Mouse (Mus musculus) intestine, embryonic 16.5 days (tissue): Measurements from ENCODE around the gene Nt5c3b. TPM values are rescaled to one million over a fixed set of nuclear protein-coding genes. Genes with fewer than 3 reads are reported as not detected.

ENCODE experiments used
- ATAC-seq: fragments of 200-750 bp; cut with Nextera tagmentation; 2 replicates; pipeline ENCODE4 v1.8.0; 2017; ENCODE audit warnings: moderate TSS enrichment, moderate library complexity
- H3K27ac ChIP-seq: fragments of 300-500 bp; sonication (generic); 2 replicates; pipeline ENCODE4 v1.5.1; 2014; ENCODE audit warnings: mild to moderate bottlenecking, low read length
- H3K27me3 ChIP-seq: fragments of 300-500 bp; sonication (generic); replicated peaks from 2 replicates; pipeline ENCODE4 v1.6.1; 2014; ENCODE audit warnings: low read length, control low read depth, mixed read lengths; ENCODE audit not compliant: control insufficient read depth, insufficient read depth
- H3K36me3 ChIP-seq: fragments of 300-500 bp; sonication (generic); 2 replicates; pipeline ENCODE4 v1.6.1; 2014; ENCODE audit warnings: low read length, control low read depth; ENCODE audit not compliant: control insufficient read depth, insufficient read depth
- H3K4me1 ChIP-seq: fragments of 300-500 bp; sonication (generic); 2 replicates; pipeline ENCODE4 v1.6.1; 2014; ENCODE audit warnings: low read length, control low read depth, mixed read lengths; ENCODE audit not compliant: control insufficient read depth, insufficient read depth
- H3K4me2 ChIP-seq: fragments of 300-500 bp; sonication (generic); 2 replicates; pipeline ENCODE4 v1.6.1; 2014; ENCODE audit warnings: low read depth, low read length, control low read depth
- H3K4me3 ChIP-seq: fragments of 300-500 bp; sonication (generic); 2 replicates; pipeline ENCODE4 v1.5.1; 2014; ENCODE audit warnings: mild to moderate bottlenecking, low read length
- H3K9ac ChIP-seq: fragments of 300-500 bp; sonication (generic); 2 replicates; pipeline ENCODE4 v1.6.1; 2014; ENCODE audit warnings: low read depth, low read length
- H3K9me3 ChIP-seq: fragments of 300-500 bp; sonication (generic); 2 replicates; pipeline ENCODE4 v1.6.1; 2016; ENCODE audit warnings: low read length, control low read depth; ENCODE audit not compliant: control insufficient read depth
- WGBS: fragments of 180-500 bp; shearing (Covaris S2); extraction: QIAGEN DNeasy Blood & Tissue Kit; methylation state at CpG from one replicate; pipeline ENCODE4 v1.1.7; 2014; 5-methylcytosine and 5-hydroxymethylcytosine counted together
- polyA plus RNA-seq: library from polyadenylated mRNA; unstranded; fragments of >200 nt; fragmentation: Nextera tagmentation; extraction: Ambion mirVana; gene quantifications from 2 replicates; pipeline ENCODE4 v1.2.1, GENCODE M21; 2015

Nt5c3b gene
- polyA plus RNA-seq, 1 experiment from 2014 or later = 85.8 TPM

DNA sequence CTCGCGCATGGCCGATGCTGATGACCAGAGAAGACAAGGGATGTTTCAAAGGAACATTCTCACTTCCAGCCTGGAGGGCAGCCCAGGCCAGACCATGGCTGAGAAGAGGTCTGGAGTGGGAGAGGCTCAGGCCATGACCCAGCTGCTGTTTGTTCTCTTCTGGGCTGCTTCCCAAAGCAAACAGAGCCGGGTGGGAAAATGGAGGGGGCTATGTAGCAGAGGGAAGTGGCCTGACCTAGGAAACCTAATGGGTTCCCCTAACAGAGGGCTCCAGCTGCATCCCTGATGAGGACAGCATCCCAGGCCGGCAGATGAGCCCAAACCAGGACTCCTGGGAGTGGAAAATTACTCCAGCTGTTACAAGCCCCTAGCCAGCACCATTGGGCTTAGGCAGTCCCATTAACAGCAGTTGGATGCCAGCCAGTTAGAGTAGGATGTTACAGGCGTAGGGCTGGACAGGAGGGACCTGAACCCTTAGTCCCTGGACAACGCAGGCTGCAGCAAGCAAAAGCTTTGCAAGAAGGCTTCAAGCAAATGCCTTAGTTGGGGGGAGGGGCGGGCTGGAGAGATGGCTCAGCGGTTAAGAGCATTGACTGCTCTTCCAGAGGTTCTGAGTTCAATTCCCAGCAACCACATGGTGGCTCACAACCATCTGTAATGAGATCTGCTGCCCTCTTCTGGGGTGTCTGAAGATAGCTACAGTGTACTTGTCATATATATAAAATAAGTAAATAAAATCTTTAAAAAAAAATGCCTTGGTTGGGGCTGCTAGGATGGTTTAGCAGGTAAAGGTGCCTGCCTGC, 50.3 kb downstream of the Nt5c3b start:
- Histone ChIP-seq H3K9me3 (no peaks in the 10 kb centered on the region), H3K4me3 (no peak overlapping the region), H3K27ac (peak overlapping the region; percentile 66), H3K27me3 (no peaks in the 10 kb centered on the region), H3K4me1 (peaks cover 89% of the 10 kb centered on the region), H3K36me3 (no peaks in the 10 kb centered on the region), H3K9ac (no peak overlapping the region), H3K4me2 (peak overlapping the region; percentile 1; the same call in 1 of the 2 replicates)
- WGBS = 36% methylated on average over 9 of the region's 9 CpGs
- ATAC-seq = peak; percentile 38

DNA sequence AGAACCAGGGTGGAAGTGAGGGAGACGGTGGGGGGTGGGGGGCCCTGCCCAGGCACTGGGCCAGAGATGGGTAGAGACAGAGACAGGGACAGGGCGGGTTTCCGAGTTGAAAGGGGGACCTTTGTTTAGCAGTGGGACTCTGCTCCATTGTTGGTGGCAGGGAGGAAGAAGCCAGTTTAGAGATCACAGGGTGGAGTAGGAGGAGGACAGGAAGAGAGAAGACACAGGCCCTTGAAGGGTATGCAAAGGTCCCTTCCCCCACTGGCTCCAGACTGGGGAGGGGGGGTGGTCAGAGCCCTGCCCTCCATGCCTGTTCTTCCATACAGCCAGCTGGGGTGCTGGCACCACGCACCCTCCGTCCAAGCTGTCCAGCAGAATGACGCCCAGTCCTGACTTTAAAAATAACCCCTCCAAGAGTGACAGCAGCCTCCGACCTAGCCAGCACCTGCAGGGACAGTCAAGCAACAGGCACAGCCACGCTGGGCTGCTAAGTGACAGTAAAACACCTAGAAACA, 51.6 kb downstream of the Nt5c3b start:
- no peak for ATAC-seq
- WGBS = 40% methylated on average over 8 of the region's 8 CpGs
- H3K27me3 ChIP-seq = no peaks in the 10 kb centered on the region

DNA sequence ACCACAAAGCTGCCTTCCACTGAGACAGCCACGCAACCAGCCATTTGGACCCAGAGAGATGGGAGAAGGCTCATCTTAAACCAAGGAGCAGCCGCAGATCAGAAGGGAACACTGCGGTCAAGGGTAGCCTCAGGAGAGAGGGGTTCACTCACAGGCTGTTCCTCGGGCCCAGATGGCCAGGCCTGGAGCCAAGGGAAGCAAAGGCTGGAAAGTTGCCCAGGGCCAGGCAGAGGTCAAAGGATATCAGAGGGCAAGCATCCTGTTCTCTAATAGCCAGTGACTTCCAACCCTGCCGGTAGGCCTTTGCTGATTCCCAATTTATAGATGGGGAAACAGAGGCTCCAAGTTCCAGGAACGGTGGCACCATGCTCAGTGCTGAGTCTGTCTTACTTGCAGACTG, 53.0 kb downstream of the Nt5c3b start:
- ATAC-seq = no peak
- H3K9me3 ChIP-seq = no peaks in the 10 kb centered on the region
- H3K4me1 ChIP-seq = peaks cover 70% of the 10 kb centered on the region
- no peaks in the 10 kb centered on the region for H3K27me3 ChIP-seq
- peak overlapping the region; percentile 15 for H3K4me2 ChIP-seq
- WGBS = 71% methylated on average over 6 of the region's 6 CpGs
- peaks cover 10% of the 10 kb centered on the region for H3K36me3 ChIP-seq
- no peak overlapping the region for H3K4me3 ChIP-seq
- H3K27ac ChIP-seq = peak overlapping the region; percentile 78
- H3K9ac ChIP-seq = peak overlapping the region; percentile 31; the same call in 1 of the 2 replicates

More for the DNA sequence above, 51.6 kb downstream of the Nt5c3b start:
- Histone ChIP-seq H3K9ac (peak overlapping the region; percentile 49), H3K9me3 (no peaks in the 10 kb centered on the region), H3K4me2 (peak overlapping the region; percentile 16; the same call in 1 of the 2 replicates), H3K36me3 (peaks cover 7% of the 10 kb centered on the region; the same call in 1 of the 2 replicates), H3K27ac (peak overlapping the region; percentile 66), H3K4me1 (peaks cover 84% of the 10 kb centered on the region), H3K4me3 (no peak overlapping the region; the same call in 1 of the 2 replicates)

DNA sequence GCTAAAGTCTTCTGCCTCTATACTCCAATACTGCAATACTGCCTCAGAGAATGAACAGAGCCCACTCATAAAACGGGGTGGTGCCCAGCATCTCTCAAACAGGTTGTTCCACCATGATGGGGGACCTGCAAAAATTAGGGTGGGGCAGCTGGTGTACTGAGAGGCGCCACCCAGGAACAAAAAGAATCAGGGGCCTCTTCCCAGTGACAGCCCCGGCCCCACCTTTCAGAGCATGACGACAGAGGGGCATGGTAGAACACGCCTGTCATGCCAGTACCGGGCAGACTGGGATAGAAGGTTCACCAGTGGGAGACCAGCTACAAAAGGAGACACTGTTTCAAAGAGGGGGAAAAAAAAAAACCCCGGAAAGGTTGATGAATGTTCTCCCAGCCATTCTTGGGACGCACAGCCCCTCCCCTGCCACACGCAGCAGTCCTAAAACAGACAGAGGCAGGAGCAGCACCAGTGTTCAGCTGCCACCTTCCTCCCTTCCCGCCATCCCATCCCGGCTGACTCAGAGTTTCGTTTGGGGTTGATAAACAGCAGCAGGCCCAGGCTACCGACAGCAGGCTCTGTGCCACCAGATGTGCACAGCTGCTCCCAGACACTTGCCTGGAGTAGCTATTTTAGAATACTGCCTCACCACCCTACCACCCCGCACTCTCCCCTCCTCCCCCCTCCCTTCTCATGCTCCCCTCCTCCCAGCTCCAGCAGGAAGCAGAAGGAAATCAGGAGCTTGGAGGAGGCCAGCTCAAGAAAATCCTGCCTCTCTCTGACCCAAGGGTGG, 53.8 kb downstream of the Nt5c3b start:
- peak overlapping the region; percentile 31 for H3K9ac ChIP-seq

DNA sequence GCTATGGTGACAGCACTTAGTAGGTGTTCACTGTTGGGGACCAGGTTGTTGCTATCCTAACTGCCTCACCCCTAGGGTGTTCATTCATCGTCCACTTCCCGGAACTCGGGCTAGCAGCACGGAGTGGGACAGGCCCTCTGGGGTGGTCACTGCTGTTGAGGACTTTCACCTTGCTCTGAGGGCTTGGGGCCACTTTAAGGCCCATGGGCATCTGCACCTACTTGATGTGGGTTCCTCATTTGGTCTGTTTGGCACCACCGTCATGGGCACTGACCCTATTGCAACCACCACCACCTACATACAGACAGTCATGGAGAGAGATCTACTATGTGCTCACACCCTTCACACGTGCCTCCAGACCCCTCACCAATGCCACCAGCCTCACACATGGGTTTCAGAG, 54.5 kb downstream of the Nt5c3b start:
- H3K4me1 ChIP-seq = peaks cover 57% of the 10 kb centered on the region
- ATAC-seq = no peak
- WGBS = 83% methylated on average over 6 of the region's 6 CpGs

More for the DNA sequence above, 53.8 kb downstream of the Nt5c3b start:
- peak overlapping the region; percentile 15 for H3K4me2 ChIP-seq
- peaks cover 18% of the 10 kb centered on the region for H3K36me3 ChIP-seq
- no peaks in the 10 kb centered on the region for H3K9me3 ChIP-seq
- peak; percentile 44 for ATAC-seq
- H3K27me3 ChIP-seq = no peaks in the 10 kb centered on the region
- WGBS = 16% methylated on average over 14 of the region's 14 CpGs
- H3K27ac ChIP-seq = peak overlapping the region; percentile 78
- H3K4me3 ChIP-seq = no peak overlapping the region; the same call in 1 of the 2 replicates
- H3K4me1 ChIP-seq = peaks cover 62% of the 10 kb centered on the region

DNA sequence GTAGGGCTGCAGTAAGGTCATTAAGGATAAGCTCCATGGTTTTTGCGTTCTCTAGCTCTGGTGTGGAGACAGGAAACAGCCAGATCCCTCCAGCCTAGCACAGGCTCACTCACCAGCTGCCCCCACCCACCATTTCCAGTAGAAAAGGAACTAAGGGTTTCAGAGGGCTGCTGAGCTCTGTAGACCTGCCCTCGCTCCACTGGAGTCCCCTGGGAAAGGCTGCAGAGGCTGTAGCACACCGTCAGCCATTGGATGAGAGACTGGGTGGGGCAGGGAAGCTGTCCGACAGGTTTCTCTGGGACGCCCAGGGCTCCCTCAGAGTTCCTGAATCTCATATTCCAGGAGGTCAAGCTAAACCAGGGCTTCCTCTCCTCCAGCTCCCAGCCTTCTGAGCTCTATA, 55.0 kb downstream of the Nt5c3b start:
- Histone ChIP-seq H3K4me2 (peak overlapping the region; percentile 32), H3K9ac (peak overlapping the region; percentile 44; the same call in 1 of the 2 replicates), H3K27ac (peak overlapping the region; percentile 85), H3K9me3 (no peaks in the 10 kb centered on the region), H3K27me3 (no peaks in the 10 kb centered on the region), H3K36me3 (peaks cover 24% of the 10 kb centered on the region), H3K4me3 (peak overlapping the region; percentile 12; the same call in 1 of the 2 replicates), H3K4me1 (peaks cover 54% of the 10 kb centered on the region)
- ATAC-seq = peak; percentile 89
- WGBS = 47% methylated on average over 5 of the region's 5 CpGs

More for the DNA sequence above, 54.5 kb downstream of the Nt5c3b start:
- H3K27ac ChIP-seq = peak overlapping the region; percentile 78
- peak overlapping the region; percentile 15; the same call in 1 of the 2 replicates for H3K4me2 ChIP-seq
- H3K4me3 ChIP-seq = no peak overlapping the region
- H3K36me3 ChIP-seq = peaks cover 22% of the 10 kb centered on the region
- H3K9me3 ChIP-seq = no peaks in the 10 kb centered on the region
- peak overlapping the region; percentile 44; the same call in 1 of the 2 replicates for H3K9ac ChIP-seq
- no peaks in the 10 kb centered on the region for H3K27me3 ChIP-seq

DNA sequence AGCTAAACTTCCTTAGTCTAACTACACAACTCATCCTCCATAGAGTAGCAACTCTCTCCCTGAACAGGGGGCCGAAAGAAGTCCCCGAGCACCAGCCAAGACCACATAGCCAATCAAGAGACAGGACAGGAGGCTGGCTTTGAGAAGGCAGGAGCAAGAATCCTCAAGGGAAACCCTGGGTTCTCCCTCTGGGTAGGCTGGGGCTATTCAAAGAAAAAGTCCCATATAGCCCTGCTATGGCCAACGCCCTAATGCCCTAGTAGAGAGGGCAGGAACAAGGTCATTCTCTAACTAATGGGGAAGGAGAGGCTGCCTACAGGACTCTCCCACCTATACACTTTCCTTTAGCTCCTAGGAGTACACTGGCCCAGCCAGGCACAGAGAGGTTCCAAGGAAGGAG, 56.6 kb downstream of the Nt5c3b start:
- Histone ChIP-seq H3K9me3 (no peaks in the 10 kb centered on the region), H3K9ac (no peak overlapping the region), H3K27me3 (no peaks in the 10 kb centered on the region), H3K4me1 (peaks cover 39% of the 10 kb centered on the region), H3K36me3 (peaks cover 32% of the 10 kb centered on the region), H3K4me2 (no peak overlapping the region), H3K4me3 (no peak overlapping the region), H3K27ac (no peak overlapping the region)
- ATAC-seq = no peak
- WGBS = 92% methylated on average over 3 of the region's 3 CpGs

DNA sequence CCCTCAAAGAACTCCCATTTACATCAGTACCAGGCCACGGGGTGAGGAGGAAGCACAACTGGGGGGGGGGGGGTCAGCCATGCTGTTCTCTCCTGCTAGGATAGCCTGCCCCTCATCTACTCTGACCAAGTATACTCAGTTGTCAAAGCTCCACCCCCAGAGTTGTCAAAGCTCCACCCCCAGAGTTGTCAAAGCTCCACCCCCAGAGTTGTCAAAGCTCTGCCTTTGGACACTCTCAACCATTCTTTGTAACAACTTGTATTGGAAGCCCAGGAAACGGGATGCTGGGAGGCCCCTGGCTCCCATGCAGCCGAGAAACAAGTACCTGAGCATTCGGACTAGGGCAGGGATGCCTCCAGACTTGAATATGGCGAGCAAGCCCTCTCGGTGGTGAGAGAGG, 58.9 kb downstream of the Nt5c3b start:
- 91% methylated on average over 6 of the region's 6 CpGs for WGBS
- Histone ChIP-seq H3K27me3 (no peaks in the 10 kb centered on the region), H3K4me3 (no peak overlapping the region), H3K36me3 (peaks cover 42% of the 10 kb centered on the region), H3K27ac (no peak overlapping the region), H3K9ac (no peak overlapping the region), H3K4me1 (peaks cover 17% of the 10 kb centered on the region), H3K4me2 (no peak overlapping the region), H3K9me3 (no peaks in the 10 kb centered on the region)
- no peak for ATAC-seq

DNA sequence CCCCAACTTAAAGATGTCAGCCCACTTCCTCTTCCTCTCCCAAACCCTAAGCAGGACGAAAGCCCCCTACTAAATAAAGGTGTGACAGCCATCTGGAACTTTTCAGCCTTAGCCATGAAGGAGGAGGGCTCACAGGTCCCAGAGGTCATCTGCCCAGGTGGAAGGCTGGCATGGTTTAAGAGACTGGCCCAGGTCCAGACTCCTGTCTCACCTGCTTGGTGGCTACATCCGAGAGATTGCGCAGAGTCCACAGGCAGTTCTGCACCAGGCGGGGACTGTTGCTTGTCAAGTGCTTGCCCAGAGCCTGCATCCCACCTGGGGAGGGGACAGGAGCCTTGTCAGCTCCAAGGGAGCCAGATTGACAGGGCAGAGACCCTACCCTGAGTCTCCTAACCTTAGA, 62.3 kb downstream of the Nt5c3b start:
- Histone ChIP-seq H3K4me1 (no peaks in the 10 kb centered on the region), H3K9ac (no peak overlapping the region), H3K9me3 (no peaks in the 10 kb centered on the region), H3K36me3 (peaks cover 49% of the 10 kb centered on the region), H3K27me3 (no peaks in the 10 kb centered on the region), H3K27ac (no peak overlapping the region), H3K4me2 (no peak overlapping the region), H3K4me3 (no peak overlapping the region)
- 89% methylated on average over 4 of the region's 4 CpGs for WGBS
- ATAC-seq = no peak
